In the genomic region with DNA sequence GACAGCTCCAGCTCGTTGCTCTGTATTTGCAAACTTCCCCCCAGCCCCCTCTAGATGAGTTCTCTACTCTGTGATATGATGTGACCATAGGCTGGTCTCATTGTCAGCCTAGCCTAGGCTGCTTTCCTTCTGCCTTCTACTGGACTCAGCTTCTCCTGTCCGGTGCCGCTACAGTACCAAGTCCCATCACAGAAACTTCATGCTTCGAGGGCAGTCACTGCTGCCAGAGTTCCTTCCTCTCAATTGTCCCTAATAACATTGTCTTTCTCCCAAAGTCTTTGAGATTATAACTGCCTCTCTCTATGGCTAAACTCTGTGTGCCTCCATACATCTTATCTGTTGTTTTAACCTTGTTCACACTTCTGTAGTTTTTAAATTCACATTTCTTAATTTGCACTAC, we compare ENCODE assay signal across 21 mouse cellular contexts.
"Had no signal": no experiment of that assay in that cellular context is flagged by ENCODE, and none has a peak within 500 bp of the region (broad histone marks: within the 10 kb centered on the region; RNA-seq: fewer than 3 reads in every experiment).

No protein-coding gene starts in this region.

- DNase-seq: cerebellum, adult 9-11 months; cerebellum, postnatal 36 days; embryo, embryonic 11 days; forebrain, postnatal 0 days; gastrocnemius, adult 2 months; gastrocnemius, postnatal 10 days; gastrocnemius, postnatal 14 days; gastrocnemius, postnatal 25 days; gastrocnemius, postnatal 36 days; heart, adult 11 months; heart, adult 18-20 months; heart, adult 2 months had no signal

- H3K4me3 ChIP-seq: embryonic facial prominence, embryonic 10.5 days; embryonic facial prominence, embryonic 12.5 days; embryonic facial prominence, embryonic 13.5 days; embryonic facial prominence, embryonic 15.5 days; erythroblast, embryonic 14.5 days; forebrain, embryonic 10.5 days; forebrain, embryonic 12.5 days; forebrain, embryonic 13.5 days; forebrain, embryonic 15.5 days; gastrocnemius, adult 2 months; heart, adult 2 months had no signal

- H3K36me3 ChIP-seq: embryonic facial prominence, embryonic 10.5 days; embryonic facial prominence, embryonic 12.5 days; embryonic facial prominence, embryonic 13.5 days; embryonic facial prominence, embryonic 15.5 days; forebrain, embryonic 10.5 days; forebrain, embryonic 12.5 days; forebrain, embryonic 15.5 days had no signal

- H3K9ac ChIP-seq: embryonic facial prominence, embryonic 12.5 days; embryonic facial prominence, embryonic 13.5 days; embryonic facial prominence, embryonic 15.5 days; forebrain, embryonic 12.5 days; forebrain, embryonic 13.5 days; forebrain, embryonic 15.5 days; forebrain, postnatal 0 days had no signal

- H3K9me3 ChIP-seq: embryonic facial prominence, embryonic 10.5 days; embryonic facial prominence, embryonic 12.5 days; embryonic facial prominence, embryonic 13.5 days; embryonic facial prominence, embryonic 15.5 days; forebrain, embryonic 10.5 days; forebrain, embryonic 12.5 days; forebrain, embryonic 13.5 days; forebrain, embryonic 15.5 days had no signal

- H3K27ac ChIP-seq: embryonic facial prominence, embryonic 10.5 days; embryonic facial prominence, embryonic 12.5 days; embryonic facial prominence, embryonic 13.5 days; embryonic facial prominence, embryonic 15.5 days; forebrain, embryonic 10.5 days; forebrain, embryonic 12.5 days; forebrain, embryonic 13.5 days; forebrain, embryonic 15.5 days; gastrocnemius, adult 2 months; heart, adult 2 months had no signal

- H3K4me1 ChIP-seq: embryonic facial prominence, embryonic 10.5 days; embryonic facial prominence, embryonic 12.5 days; embryonic facial prominence, embryonic 13.5 days; embryonic facial prominence, embryonic 15.5 days; forebrain, embryonic 12.5 days; forebrain, embryonic 13.5 days had no signal

- H3K27me3 ChIP-seq: embryonic facial prominence, embryonic 12.5 days; embryonic facial prominence, embryonic 13.5 days; embryonic facial prominence, embryonic 15.5 days; forebrain, embryonic 12.5 days; forebrain, embryonic 13.5 days; forebrain, embryonic 15.5 days had no signal
